Mouse (Mus musculus): ENCODE measurements at regions not wholly inside any gene's neighbourhood (a gene's known extent, or its start where the extent isn't known, plus 50 kb on each side); places are given as distances from the start of the nearest gene placed in this dataset.

GRCm38 (mm10) chr6:14298167-14298566 is 426.8 kb upstream of the 2610001J05Rik start:
- DNase-seq, result no peak

GRCm38 (mm10) chr6:14297428-14297827 is 426.1 kb upstream of the 2610001J05Rik start:
- no peak for DNase-seq

GRCm38 (mm10) chr6:14290843-14291242 is 419.5 kb upstream of the 2610001J05Rik start:
- DNase-seq, result no peak

- no peak for DNase-seq
Measured at GRCm38 (mm10) chr6:14281476-14281875, 410.2 kb upstream of the 2610001J05Rik start.

- no peak for DNase-seq
Measured at GRCm38 (mm10) chr6:14261941-14262340, 390.6 kb upstream of the 2610001J05Rik start.

GRCm38 (mm10) chr6:14240331-14240730 is 369.0 kb upstream of the 2610001J05Rik start:
- DNase-seq, result no peak

- DNase-seq, result no peak
Measured at GRCm38 (mm10) chr6:14239151-14239550, 367.8 kb upstream of the 2610001J05Rik start.

- no peak for DNase-seq
Measured at GRCm38 (mm10) chr6:14230823-14231222, 359.5 kb upstream of the 2610001J05Rik start.

GRCm38 (mm10) chr6:14207509-14207908 is 336.2 kb upstream of the 2610001J05Rik start:
- DNase-seq, result peak; percentile 40

GRCm38 (mm10) chr6:14197107-14197506 is 325.8 kb upstream of the 2610001J05Rik start:
- DNase-seq, result no peak

GRCm38 (mm10) chr6:14195351-14195750 is 324.0 kb upstream of the 2610001J05Rik start:
- no peak for DNase-seq

- DNase-seq, result no peak
Measured at GRCm38 (mm10) chr6:14191387-14192023, 320.2 kb upstream of the 2610001J05Rik start.

- no peak for DNase-seq
Measured at GRCm38 (mm10) chr6:14185921-14186420, 314.7 kb upstream of the 2610001J05Rik start.

GRCm38 (mm10) chr6:14147370-14147769 is 276.1 kb upstream of the 2610001J05Rik start:
- DNase-seq, result no peak

- no peak for DNase-seq
Measured at GRCm38 (mm10) chr6:14146394-14146793, 275.1 kb upstream of the 2610001J05Rik start.

- no peak for DNase-seq
Measured at GRCm38 (mm10) chr6:14142107-14142751, 270.9 kb upstream of the 2610001J05Rik start.

GRCm38 (mm10) chr6:14130392-14131144 is 259.2 kb upstream of the 2610001J05Rik start:
- DNase-seq, result no peak

- no peak for DNase-seq
Measured at GRCm38 (mm10) chr6:14129394-14129793, 258.1 kb upstream of the 2610001J05Rik start.

GRCm38 (mm10) chr6:14122311-14122710 is 251.0 kb upstream of the 2610001J05Rik start:
- DNase-seq, result no peak

- no peak for DNase-seq
Measured at GRCm38 (mm10) chr6:14121479-14121878, 250.2 kb upstream of the 2610001J05Rik start.

GRCm38 (mm10) chr6:14094907-14095306 is 223.6 kb upstream of the 2610001J05Rik start:
- no peak for DNase-seq

GRCm38 (mm10) chr6:14081884-14082283 is 210.6 kb upstream of the 2610001J05Rik start:
- DNase-seq, result no peak

- no peak for DNase-seq
Measured at GRCm38 (mm10) chr6:14063735-14064134, 192.4 kb upstream of the 2610001J05Rik start.

GRCm38 (mm10) chr6:14046560-14046959 is 175.2 kb upstream of the 2610001J05Rik start:
- no peak for DNase-seq

Measured in kidney, adult 18-20 months (tissue).